Mouse (Mus musculus) monocyte, adult 5-6 weeks (primary cell): ENCODE results near the gene Hnrnpa3. TPM values are rescaled to one million over a fixed set of nuclear protein-coding genes. Genes with fewer than 3 reads are reported as not detected.
"Not testable (repeated sequence)": the region's sequence is repeated elsewhere in the genome, so short reads cannot be mapped to it uniquely, and the experiment has no call there.

Experiments
- ATAC-seq: fragments of 153-309, 156-312 bp; replicated peaks from 2 replicates; pipeline ENCODE4 v1.8.0; 2017; ENCODE audit warnings: mild to moderate bottlenecking; ENCODE audit not compliant: low TSS enrichment, insufficient number of reproducible peaks, severe bottlenecking, poor library complexity, low FRiP score
- total RNA-seq: library from RNA; stranded (forward); fragments of 200-1000, 200-491, 200-594 nt; gene quantifications from 3 replicates; pipeline ENCODE4 v1.2.3, GENCODE M21; 2017

The Hnrnpa3 gene
- 236 to 464 TPM (median 357 TPM) in 3 replicates for total RNA-seq

DNA sequence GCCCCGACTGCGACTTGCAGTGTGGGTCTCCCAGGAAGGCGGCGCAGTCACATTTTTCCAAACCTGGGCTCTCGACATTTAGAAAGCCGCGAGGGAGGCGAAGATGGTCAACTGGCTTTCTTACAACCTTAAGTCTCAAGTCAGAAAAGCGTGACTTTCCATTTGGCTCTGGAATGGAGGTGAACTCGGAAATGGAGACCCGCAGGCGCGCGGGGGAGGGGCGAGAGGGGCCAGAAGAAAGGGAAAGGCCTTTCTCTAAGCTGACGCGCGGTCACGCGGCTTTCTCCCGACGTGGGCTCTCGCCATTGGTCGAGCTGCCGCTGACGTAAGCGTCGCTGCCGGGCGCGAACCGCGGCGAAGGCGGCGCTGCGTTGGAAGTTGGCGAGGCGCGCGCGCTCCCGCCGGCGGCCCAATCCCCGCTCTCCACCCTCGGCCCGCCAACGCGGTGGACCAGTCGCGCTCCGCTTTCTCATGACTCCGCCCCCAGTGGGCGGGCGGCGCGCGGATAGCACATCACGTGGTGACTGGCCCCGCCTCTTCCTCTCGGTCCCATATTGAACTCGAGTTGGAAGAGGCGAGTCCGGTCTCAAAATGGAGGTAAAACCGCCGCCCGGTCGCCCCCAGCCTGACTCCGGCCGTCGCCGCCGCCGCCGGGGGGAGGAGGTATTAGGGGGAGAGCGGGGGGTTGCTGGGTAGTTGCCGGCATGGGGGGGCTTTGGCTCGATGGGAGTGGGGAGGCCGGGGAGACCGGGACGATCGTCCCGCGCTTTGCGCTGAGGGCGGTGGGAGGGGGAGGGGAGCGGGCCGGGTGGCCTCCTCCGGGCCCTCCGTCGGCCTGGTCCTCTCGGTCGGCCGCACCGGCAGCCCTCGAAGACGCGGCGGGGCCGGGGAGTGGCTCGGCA lies at the start of gene Hnrnpa3:
Gene Hnrnpa3, plus strand, starts transcription at position 535 of the 902 bp plus-strand sequence.
- peak; percentile 87 for ATAC-seq

DNA sequence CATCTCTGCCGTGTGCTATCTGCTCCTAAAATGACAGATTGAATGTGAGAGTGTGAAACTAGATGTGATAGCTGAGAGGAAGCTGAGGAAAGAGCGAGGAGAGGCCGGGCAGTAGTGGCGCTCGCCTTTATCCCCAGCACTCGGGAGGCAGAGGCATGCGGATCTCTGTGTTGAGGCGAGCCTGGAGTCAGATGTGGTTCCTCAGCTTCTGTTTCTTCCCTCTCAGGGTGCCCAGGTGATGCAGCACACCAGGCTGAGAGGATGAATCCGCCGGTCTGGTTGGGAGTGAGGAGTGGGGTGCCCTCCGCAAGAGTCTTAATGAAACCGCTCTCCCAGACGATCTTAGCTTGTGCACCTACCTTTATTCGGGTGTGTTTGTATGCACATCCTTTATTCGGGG lies 49.1 kb upstream of the Hnrnpa3 start:
- no peak for ATAC-seq

DNA sequence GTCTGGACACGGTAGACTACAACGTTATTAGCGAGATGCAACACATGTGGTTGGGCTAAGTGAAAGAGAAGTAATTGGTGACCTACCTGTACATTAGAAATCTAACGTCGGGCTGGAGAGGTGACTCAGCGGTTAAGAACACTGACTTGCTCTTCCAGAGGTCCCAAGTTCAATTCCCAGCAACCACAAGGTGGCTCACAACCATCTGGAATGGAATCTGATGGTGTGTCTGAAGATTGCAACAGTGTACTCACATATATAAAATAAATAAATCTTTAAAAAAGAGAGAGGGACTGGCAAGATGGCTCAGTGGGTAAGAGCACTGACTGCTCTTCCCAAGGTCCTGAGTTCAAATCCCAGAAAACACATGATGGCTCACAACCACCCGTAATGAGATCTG lies 48.5 kb upstream of the Hnrnpa3 start:
- not testable (repeated sequence) for ATAC-seq

DNA sequence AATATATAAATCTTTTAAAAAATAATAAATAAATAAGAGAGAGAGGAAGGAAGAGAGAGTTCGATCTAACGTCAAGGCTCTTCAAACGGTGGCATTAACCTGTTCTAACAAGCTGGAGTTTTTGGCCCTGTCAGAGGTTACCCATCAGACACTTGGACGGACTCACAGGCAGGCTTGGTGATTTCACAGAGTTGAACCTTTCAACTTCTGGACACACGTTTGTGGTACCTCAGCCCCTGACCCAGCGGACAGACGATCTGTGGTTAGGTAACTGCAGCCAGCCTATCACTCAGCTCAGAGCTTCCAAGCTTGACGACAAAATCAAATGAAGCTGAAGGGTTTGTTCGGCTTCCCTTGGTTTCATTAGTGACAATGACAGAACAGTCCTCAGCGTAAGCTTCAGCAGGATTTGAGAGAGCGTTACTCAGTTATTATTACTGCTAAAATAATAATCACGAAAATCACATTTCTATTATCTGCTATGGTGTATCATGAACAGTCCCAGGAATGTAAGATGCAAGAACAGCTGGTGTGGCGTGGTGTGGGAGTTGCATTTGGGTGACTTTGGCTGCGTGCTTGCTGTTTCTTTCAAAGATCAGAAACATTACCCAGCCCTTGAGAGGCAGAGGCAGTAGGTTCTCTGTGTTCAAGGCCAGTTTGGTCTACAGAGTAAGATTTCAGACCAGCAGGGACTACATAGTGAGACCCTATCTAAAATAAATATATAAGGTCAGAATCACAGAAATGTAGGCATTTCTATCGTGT lies 47.8 kb upstream of the Hnrnpa3 start:
- ATAC-seq = no peak

DNA sequence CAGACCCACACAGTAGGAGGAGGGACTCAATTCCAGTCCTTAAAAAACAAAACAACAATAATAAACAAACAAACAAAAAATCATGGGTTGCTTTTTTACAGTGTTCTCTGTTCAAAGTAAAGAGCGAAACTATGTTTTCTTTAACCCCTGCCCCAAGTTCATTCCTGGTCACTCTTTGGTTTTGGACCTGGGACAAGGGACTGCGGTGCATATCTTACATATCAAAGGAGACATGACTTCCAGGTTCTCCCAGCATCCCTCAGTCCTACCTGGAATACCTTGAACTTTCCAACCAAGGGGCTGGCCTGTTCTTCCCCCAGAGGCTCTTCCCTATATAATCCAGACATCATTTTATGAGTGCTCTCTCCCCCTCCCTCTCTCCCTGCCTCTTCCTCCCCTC lies 47.1 kb upstream of the Hnrnpa3 start:
- ATAC-seq = no peak

DNA sequence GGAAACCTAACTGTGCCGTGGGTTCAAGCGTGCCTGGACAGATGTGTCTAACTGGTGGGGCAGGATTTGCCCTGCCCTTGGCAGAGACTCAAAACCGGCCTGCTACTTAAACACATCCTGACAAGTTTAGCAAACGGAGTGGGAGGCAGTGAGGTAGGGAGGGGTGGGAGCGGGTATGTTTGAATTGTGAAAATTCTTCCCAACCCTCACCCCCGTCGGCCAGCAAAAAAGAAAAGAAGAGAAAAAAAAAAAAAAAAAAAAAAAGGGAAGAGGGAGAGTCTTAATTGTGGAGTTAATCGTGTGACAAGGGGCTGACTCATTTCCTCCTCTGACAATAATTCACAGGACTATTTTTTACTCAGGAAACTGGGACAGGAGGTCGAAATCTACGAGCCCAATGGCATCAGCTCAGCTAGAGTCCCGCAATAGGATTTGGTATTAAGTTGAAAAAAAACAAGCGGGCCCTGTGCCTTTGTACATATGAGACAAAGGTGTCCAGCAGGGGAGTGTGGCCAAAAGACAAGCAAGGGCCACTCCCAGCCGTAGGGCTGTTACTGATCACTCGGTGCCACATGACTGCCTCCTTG lies 46.0 kb upstream of the Hnrnpa3 start:
- ATAC-seq = peak; percentile 38; the same call in 1 of the 2 replicates

DNA sequence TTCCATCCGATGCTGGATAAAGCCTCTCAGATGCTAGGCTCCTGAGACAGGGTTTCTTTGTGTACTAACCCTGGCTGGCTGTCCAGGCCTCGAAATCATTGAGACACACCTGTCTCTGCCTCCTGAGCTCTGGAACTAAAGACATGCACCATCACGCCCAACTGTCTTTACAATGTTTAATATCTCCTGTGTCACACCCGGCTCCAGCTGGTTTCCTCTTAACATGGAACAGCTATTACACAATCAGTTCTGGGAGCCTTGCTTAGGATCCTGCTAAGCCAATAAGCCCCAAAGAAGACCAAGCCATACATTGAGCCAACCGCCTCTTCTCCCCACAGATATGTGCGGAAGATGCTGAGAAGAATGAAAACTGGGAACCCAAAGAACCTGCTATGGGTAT lies 44.5 kb upstream of the Hnrnpa3 start:
- ATAC-seq = no peak

DNA sequence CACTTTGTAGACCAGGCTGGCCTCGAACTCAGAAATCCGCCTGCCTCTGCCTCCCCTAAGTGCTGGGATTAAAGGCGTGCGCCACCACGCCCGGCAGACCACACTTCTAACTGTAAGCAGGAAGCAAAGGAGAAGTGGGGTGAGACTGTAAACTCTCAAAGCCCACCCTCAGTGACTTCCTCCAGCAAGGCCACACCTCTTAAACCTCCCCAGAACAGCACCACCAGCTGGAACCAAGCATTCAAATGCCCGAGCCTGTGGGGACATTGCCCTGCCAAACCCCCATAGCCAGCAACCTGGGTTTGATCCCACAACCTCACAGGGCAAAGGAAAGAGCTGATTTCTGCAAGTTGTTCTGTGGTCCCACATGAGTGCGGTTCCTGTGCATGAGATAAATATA lies 42.1 kb upstream of the Hnrnpa3 start:
- ATAC-seq = no peak

DNA sequence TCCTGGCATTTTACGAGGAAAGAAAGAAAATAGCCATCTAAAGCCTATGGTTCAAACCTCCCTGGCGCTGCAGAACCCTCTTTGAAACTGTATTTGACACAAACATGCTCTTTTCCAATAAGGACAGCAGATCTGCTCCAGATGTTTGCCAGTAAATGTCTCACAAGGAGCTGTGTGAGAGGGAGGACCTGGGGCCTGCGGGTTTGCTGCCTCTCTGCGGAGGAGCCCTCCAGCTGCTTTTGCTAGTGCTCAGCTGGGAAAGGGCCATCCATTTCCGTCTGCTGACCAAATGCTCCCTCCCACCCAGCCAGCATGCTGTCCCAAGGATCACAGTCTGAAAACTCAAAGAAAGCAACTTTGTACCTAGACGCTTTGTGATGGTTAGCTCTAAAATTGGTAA lies 40.3 kb upstream of the Hnrnpa3 start:
- no peak for ATAC-seq

DNA sequence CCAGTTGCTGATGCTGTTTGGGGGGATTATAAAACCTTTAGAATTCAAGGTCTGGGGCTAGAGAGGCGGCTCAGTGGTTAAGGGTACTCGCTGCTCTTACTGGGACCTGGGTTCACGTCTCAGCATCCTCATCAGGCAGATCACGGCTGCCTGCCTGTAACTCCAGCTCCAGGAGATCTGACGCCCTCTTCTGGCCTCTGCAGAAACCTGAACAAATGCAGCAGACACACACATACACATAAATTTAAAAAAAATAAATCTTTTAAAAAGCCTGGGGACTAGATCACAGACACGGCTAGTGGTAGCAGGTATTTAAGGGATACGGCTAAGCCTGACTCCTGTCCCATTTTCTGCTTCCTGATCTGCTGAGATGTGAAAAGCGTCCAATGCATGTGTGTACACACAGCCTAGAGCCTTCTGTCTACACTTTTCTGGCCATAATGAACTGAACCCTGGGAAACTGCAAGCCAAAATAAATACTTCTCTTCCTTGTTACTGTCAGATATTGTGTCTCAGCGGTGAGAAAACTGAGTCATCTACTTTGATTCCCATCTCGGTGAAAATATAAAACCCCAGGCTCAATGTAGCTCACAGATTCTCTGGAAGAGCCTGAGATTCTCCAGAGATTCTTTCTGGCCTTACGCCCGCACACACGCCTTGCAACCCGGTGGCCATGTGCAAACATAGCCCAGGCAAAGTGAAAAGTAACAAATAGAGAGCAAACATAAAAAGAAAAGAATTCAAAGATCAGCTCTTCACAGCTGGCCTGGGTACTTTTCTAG lies 37.0 kb upstream of the Hnrnpa3 start:
- no peak for ATAC-seq

DNA sequence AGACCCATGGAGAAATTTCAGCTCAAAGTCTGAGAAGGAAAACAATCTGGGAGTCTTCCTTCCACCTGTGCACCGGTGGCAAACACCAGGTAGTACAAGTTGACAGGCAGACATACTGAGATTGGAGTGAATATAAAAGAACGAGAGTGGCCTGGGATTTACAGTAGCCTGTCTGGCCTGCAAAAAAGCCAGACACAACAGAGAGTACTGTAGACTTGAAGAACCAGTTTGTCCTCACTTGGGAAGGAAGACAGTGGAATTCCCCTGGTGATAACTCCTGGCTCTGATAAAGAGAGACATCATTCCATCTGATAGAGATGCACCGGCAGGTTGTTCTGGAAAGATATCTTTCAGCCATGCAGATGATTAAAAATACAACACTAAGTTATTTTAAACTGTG lies 34.0 kb upstream of the Hnrnpa3 start:
- no peak for ATAC-seq

DNA sequence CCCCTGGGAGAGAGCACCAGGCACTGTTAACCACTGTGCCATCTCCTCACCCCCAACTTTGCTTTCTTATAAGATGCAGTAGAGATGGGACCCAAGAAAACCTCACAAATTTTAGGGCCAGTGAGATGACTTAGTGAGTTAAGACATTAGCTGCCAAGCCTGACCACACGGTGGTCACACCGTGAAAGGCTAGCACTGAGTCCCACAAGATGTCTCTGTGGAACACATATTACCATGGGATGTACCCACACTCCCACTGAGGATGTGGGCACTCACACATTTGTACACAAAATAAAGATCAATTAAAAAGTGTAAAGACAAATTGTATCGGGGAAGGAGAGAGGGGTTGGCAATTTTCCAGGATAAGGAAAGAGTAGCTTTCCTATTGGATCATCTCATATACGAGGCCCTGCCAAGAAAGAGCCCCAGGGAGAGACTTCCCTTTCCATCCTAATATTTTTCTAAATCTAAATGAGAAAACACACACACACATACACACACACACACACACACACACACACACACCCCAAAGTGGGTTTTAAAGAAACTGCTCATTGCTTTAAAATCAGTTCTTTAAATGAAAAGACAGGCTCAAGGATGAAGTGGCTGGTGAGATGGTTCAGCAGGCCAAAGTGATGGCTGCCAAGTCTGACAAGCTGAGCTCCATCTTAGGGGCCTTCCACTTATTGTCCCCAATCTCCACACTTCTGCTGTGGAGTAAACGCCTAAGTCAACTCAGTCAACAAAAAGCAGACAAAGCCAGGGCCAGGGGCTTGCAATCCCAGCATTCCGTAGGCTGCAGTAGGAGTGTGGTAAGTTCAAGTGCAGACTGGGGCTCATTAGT lies 32.2 kb upstream of the Hnrnpa3 start:
- no peak for ATAC-seq

DNA sequence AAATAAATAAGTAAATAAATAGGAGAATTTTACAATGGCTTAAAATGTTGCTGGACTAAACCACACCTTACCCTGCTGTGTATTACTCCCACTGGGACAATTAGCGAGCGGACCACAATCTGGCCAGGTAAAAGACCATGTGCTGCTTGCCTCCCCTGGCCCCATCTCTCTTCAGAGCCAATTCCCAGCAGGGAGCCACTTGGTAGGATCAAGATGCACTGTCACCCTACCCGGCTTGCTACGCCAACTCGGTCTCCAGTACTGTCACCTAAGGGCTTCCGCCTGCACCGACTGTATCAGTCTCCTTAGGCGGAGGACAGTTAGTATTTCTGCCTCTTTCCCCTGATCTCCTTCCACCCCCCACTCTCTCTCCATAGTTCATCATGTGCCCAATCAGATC lies 30.6 kb upstream of the Hnrnpa3 start:
- no peak for ATAC-seq

DNA sequence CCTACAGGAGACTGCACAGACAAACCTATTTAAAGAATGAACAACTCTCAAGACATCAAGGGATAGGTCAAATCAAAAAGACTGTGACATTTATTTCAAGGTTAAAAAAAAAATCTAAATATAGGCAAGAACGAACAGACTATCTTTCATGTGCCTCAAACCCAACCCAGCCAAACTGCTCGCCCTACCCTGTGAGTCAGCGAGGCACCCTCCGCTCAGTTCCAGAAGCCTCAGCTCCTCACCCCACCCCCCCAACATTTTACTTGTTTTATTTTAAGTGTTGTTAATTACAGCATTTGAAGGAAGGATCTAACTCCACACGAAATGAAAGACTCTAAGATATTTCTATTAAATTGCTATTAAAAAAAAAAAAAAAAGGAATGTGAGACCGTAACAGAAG lies 27.6 kb upstream of the Hnrnpa3 start:
- no peak for ATAC-seq

DNA sequence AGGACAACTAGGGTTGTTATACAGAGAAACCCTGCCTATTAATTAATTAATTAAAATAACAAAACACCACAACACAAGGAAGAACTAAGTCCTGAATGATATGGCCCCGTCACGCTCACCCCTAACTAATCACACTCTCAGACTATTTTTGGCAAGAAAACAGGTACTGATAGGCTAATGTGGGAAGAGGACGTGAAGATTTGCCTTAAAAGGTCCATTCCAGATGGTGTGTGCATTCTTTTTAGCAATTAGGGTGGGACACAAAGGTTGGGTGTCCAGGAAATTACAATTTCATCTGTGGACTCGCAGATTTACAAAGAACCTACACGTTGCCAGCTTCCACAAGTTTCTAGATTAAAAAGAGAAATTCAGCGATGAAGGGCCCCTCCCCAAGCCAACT lies 27.0 kb upstream of the Hnrnpa3 start:
- ATAC-seq = no peak

DNA sequence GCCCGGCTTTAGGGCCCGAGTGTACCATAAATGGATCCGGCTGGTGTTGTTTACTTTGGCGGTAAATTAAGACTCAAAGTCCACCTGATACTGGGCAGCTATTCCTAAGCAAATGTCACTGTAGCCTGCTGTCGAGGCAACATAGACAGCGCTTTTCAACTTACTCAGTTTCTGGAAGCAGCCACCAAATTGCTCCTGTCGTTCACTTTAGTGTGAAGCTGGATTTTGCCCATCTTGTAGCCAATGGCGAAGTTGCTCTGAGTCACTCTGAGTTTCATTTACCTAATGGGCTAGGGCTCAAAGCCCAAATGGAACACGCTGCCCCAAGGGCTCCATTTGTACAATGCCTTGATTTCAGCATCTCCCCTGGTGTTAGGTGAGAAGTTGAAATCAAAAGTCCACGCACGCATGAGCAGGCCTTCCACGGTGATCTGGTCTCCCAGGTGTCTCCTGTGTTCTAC lies 26.3 kb upstream of the Hnrnpa3 start:
- ATAC-seq = no peak; the same call in 1 of the 2 replicates

DNA sequence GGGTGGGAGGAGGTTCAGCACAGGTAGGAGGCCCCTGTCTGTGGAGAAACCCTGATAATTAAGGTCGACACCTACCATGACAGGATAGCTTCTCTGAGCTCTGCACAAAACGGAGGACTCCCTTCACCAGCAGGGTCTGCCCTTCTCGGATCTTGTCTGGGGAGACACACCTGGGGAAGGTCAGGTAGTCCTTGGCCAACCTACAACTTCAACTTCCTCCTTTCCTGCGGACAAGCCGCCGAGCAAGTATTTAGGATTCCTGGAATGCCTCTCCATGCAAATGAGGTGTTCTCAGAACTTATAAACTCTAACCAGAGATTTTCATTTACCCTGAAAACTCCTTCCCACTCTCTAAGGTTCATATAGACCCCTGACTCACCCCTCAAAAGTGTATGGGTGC lies 25.7 kb upstream of the Hnrnpa3 start:
- ATAC-seq = no peak

DNA sequence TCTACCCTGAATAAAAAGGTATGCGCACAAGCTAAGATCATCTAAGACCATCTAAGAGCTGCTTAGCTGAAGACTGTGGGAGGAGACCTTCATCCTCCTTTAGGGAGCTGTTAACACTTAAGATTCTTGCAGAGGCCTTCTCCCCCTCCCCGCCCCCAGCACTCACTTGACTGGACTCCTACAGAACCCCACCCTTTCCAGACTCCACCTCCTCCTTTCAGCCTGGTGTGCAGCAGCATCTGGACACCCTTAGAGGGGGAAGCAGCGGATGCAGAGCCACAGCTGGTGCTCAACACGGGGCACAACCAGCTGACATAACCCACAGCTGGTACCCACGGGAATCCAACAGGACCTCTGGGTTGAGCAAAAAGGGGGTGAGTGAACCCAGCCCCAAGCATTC lies 25.3 kb upstream of the Hnrnpa3 start:
- ATAC-seq = no peak
